Mouse (Mus musculus): Measurements from ENCODE around the gene Efna5. TPM values are rescaled to one million over a fixed set of nuclear protein-coding genes. Genes with fewer than 3 reads are reported as not detected.

Gene Efna5
- polyA plus RNA-seq, 1 experiment from 2014 or later: 42.2 TPM

GRCm38 (mm10) chr17:62849676-62850075 is 31.4 kb downstream of the Efna5 start:
- peaks cover 5% of the 10 kb centered on the region; the same call in 1 of the 2 replicates for H3K27me3 ChIP-seq (ENCODE audit: control insufficient read depth, insufficient read depth, low read length)
- H3K27ac ChIP-seq (ENCODE audit: low read depth, low read length): no peak overlapping the region
- H3K36me3 ChIP-seq (ENCODE audit: control insufficient read depth, insufficient read depth, low read length): no peaks in the 10 kb centered on the region
- H3K4me2 ChIP-seq (ENCODE audit: low read depth, low read length, severe bottlenecking): no peak overlapping the region
- ATAC-seq (replicated peaks; ENCODE audit: low FRiP score) (no peak), DNase-seq (ENCODE audit: low spot score) (no peak)
- no peak overlapping the region for H3K9ac ChIP-seq (ENCODE audit: low read length)
- peaks cover 21% of the 10 kb centered on the region for H3K4me1 ChIP-seq (replicated peaks; ENCODE audit: control insufficient read depth, insufficient read depth, low read length)
- WGBS: 92% methylated on average over 6 of the region's 6 CpGs
- no peaks in the 10 kb centered on the region for H3K9me3 ChIP-seq (ENCODE audit: control insufficient read depth, low read length)
- H3K4me3 ChIP-seq (ENCODE audit: low read depth, low read length): no peak overlapping the region

GRCm38 (mm10) chr17:62845656-62846055 is 35.5 kb downstream of the Efna5 start:
- no peak for ATAC-seq (replicated peaks; ENCODE audit: low FRiP score)
- peaks cover 2% of the 10 kb centered on the region; the same call in 1 of the 2 replicates for H3K27me3 ChIP-seq (ENCODE audit: control insufficient read depth, insufficient read depth, low read length)
- no peak overlapping the region for H3K4me3 ChIP-seq (ENCODE audit: low read depth, low read length)
- WGBS: 34% methylated on average over 5 of the region's 5 CpGs
- 0 out of 2 replicates have a peak, but pooled peaks cover 4% of the 10 kb centered on the region for H3K4me1 ChIP-seq (replicated peaks; ENCODE audit: control insufficient read depth, insufficient read depth, low read length)
- H3K4me2 ChIP-seq (ENCODE audit: low read depth, low read length, severe bottlenecking): no peak overlapping the region
- no peaks in the 10 kb centered on the region for H3K9me3 ChIP-seq (ENCODE audit: control insufficient read depth, low read length)
- no peak for DNase-seq (ENCODE audit: low spot score)
- no peak overlapping the region for H3K9ac ChIP-seq (ENCODE audit: low read length)
- no peaks in the 10 kb centered on the region for H3K36me3 ChIP-seq (ENCODE audit: control insufficient read depth, insufficient read depth, low read length)
- no peak overlapping the region for H3K27ac ChIP-seq (ENCODE audit: low read depth, low read length)

- H3K27ac ChIP-seq (ENCODE audit: low read depth, low read length): no peak overlapping the region
- no peaks in the 10 kb centered on the region for H3K27me3 ChIP-seq (ENCODE audit: control insufficient read depth, insufficient read depth, low read length)
- DNase-seq (ENCODE audit: low spot score): no peak
- H3K9ac ChIP-seq (ENCODE audit: low read length): no peak overlapping the region
- H3K9me3 ChIP-seq (ENCODE audit: control insufficient read depth, low read length): no peaks in the 10 kb centered on the region
- H3K36me3 ChIP-seq (ENCODE audit: control insufficient read depth, insufficient read depth, low read length): no peaks in the 10 kb centered on the region
- WGBS: 29% methylated on average over 5 of the region's 5 CpGs
- 0 out of 2 replicates have a peak, but pooled peaks cover 4% of the 10 kb centered on the region for H3K4me1 ChIP-seq (replicated peaks; ENCODE audit: control insufficient read depth, insufficient read depth, low read length)
- ATAC-seq (replicated peaks; ENCODE audit: low FRiP score): peak; percentile 72
- H3K4me3 ChIP-seq (ENCODE audit: low read depth, low read length): no peak overlapping the region
- no peak overlapping the region for H3K4me2 ChIP-seq (ENCODE audit: low read depth, low read length, severe bottlenecking)
Measured at GRCm38 (mm10) chr17:62844329-62844728, 36.8 kb downstream of the Efna5 start.

GRCm38 (mm10) chr17:62837336-62837735 is 43.8 kb downstream of the Efna5 start:
- DNase-seq (ENCODE audit: low spot score) (no peak), ATAC-seq (replicated peaks; ENCODE audit: low FRiP score) (no peak)
- 45% methylated on average over 7 of the region's 7 CpGs for WGBS

GRCm38 (mm10) chr17:62836598-62837106 is 44.5 kb downstream of the Efna5 start:
- DNase-seq (ENCODE audit: low spot score) (no peak), ATAC-seq (replicated peaks; ENCODE audit: low FRiP score) (no peak)
- Histone ChIP-seq H3K36me3 (ENCODE audit: control insufficient read depth, insufficient read depth, low read length) (no peaks in the 10 kb centered on the region), H3K4me3 (ENCODE audit: low read depth, low read length) (no peak overlapping the region), H3K4me2 (ENCODE audit: low read depth, low read length, severe bottlenecking) (no peak overlapping the region), H3K27me3 (ENCODE audit: control insufficient read depth, insufficient read depth, low read length) (no peaks in the 10 kb centered on the region), H3K27ac (ENCODE audit: low read depth, low read length) (no peak overlapping the region), H3K9me3 (ENCODE audit: control insufficient read depth, low read length) (peaks cover 2% of the 10 kb centered on the region; the same call in 1 of the 2 replicates), H3K4me1 (replicated peaks; ENCODE audit: control insufficient read depth, insufficient read depth, low read length) (no peaks in the 10 kb centered on the region), H3K9ac (ENCODE audit: low read length) (no peak overlapping the region)
- 89% methylated on average over 6 of the region's 6 CpGs for WGBS

More at GRCm38 (mm10) chr17:62837336-62837735, 43.8 kb downstream of the Efna5 start:
- no peaks in the 10 kb centered on the region for H3K36me3 ChIP-seq (ENCODE audit: control insufficient read depth, insufficient read depth, low read length)
- no peaks in the 10 kb centered on the region for H3K4me1 ChIP-seq (replicated peaks; ENCODE audit: control insufficient read depth, insufficient read depth, low read length)
- H3K4me2 ChIP-seq (ENCODE audit: low read depth, low read length, severe bottlenecking): no peak overlapping the region
- no peak overlapping the region for H3K27ac ChIP-seq (ENCODE audit: low read depth, low read length)
- H3K9ac ChIP-seq (ENCODE audit: low read length): no peak overlapping the region
- H3K4me3 ChIP-seq (ENCODE audit: low read depth, low read length): no peak overlapping the region
- peaks cover 2% of the 10 kb centered on the region; the same call in 1 of the 2 replicates for H3K9me3 ChIP-seq (ENCODE audit: control insufficient read depth, low read length)
- no peaks in the 10 kb centered on the region for H3K27me3 ChIP-seq (ENCODE audit: control insufficient read depth, insufficient read depth, low read length)

GRCm38 (mm10) chr17:62832550-62833127 is 48.5 kb downstream of the Efna5 start:
- ATAC-seq (replicated peaks; ENCODE audit: low FRiP score): no peak
- no peak overlapping the region for H3K4me2 ChIP-seq (ENCODE audit: low read depth, low read length, severe bottlenecking)
- 77% methylated on average over 16 of the region's 16 CpGs for WGBS
- no peaks in the 10 kb centered on the region for H3K27me3 ChIP-seq (ENCODE audit: control insufficient read depth, insufficient read depth, low read length)
- no peak overlapping the region for H3K9ac ChIP-seq (ENCODE audit: low read length)
- DNase-seq (ENCODE audit: low spot score): no peak
- H3K9me3 ChIP-seq (ENCODE audit: control insufficient read depth, low read length): no peaks in the 10 kb centered on the region
- 0 out of 2 replicates have a peak, but pooled peaks cover 3% of the 10 kb centered on the region for H3K4me1 ChIP-seq (replicated peaks; ENCODE audit: control insufficient read depth, insufficient read depth, low read length)
- H3K36me3 ChIP-seq (ENCODE audit: control insufficient read depth, insufficient read depth, low read length): no peaks in the 10 kb centered on the region
- no peak overlapping the region for H3K27ac ChIP-seq (ENCODE audit: low read depth, low read length)
- no peak overlapping the region for H3K4me3 ChIP-seq (ENCODE audit: low read depth, low read length)

GRCm38 (mm10) chr17:62827549-62827948 is 53.6 kb downstream of the Efna5 start:
- no peak overlapping the region for H3K4me3 ChIP-seq (ENCODE audit: low read depth, low read length)

GRCm38 (mm10) chr17:62821219-62821618 is 59.9 kb downstream of the Efna5 start:
- Histone ChIP-seq H3K27ac (ENCODE audit: low read depth, low read length) (no peak overlapping the region), H3K4me2 (ENCODE audit: low read depth, low read length, severe bottlenecking) (no peak overlapping the region), H3K27me3 (ENCODE audit: control insufficient read depth, insufficient read depth, low read length) (no peaks in the 10 kb centered on the region), H3K4me3 (ENCODE audit: low read depth, low read length) (no peak overlapping the region), H3K9me3 (ENCODE audit: control insufficient read depth, low read length) (no peaks in the 10 kb centered on the region), H3K9ac (ENCODE audit: low read length) (no peak overlapping the region), H3K36me3 (ENCODE audit: control insufficient read depth, insufficient read depth, low read length) (no peaks in the 10 kb centered on the region), H3K4me1 (replicated peaks; ENCODE audit: control insufficient read depth, insufficient read depth, low read length) (peaks cover 3% of the 10 kb centered on the region; the same call in 1 of the 2 replicates)
- WGBS: 90% methylated on average over 11 of the region's 11 CpGs
- ATAC-seq (replicated peaks; ENCODE audit: low FRiP score) (no peak), DNase-seq (ENCODE audit: low spot score) (no peak)

More at GRCm38 (mm10) chr17:62827549-62827948, 53.6 kb downstream of the Efna5 start:
- Histone ChIP-seq H3K9me3 (ENCODE audit: control insufficient read depth, low read length) (no peaks in the 10 kb centered on the region), H3K27me3 (ENCODE audit: control insufficient read depth, insufficient read depth, low read length) (no peaks in the 10 kb centered on the region), H3K36me3 (ENCODE audit: control insufficient read depth, insufficient read depth, low read length) (no peaks in the 10 kb centered on the region), H3K27ac (ENCODE audit: low read depth, low read length) (no peak overlapping the region), H3K4me1 (replicated peaks; ENCODE audit: control insufficient read depth, insufficient read depth, low read length) (peaks cover 3% of the 10 kb centered on the region; the same call in 1 of the 2 replicates), H3K9ac (ENCODE audit: low read length) (no peak overlapping the region), H3K4me2 (ENCODE audit: low read depth, low read length, severe bottlenecking) (no peak overlapping the region)
- ATAC-seq (replicated peaks; ENCODE audit: low FRiP score) (no peak), DNase-seq (ENCODE audit: low spot score) (no peak)
- 51% methylated on average over 6 of the region's 6 CpGs for WGBS

GRCm38 (mm10) chr17:62819931-62820330 is 61.2 kb downstream of the Efna5 start:
- ATAC-seq (replicated peaks; ENCODE audit: low FRiP score): no peak
- Histone ChIP-seq H3K9ac (ENCODE audit: low read length) (no peak overlapping the region), H3K9me3 (ENCODE audit: control insufficient read depth, low read length) (no peaks in the 10 kb centered on the region), H3K36me3 (ENCODE audit: control insufficient read depth, insufficient read depth, low read length) (no peaks in the 10 kb centered on the region), H3K4me1 (replicated peaks; ENCODE audit: control insufficient read depth, insufficient read depth, low read length) (peaks cover 3% of the 10 kb centered on the region; the same call in 1 of the 2 replicates), H3K4me2 (ENCODE audit: low read depth, low read length, severe bottlenecking) (no peak overlapping the region), H3K27ac (ENCODE audit: low read depth, low read length) (no peak overlapping the region), H3K4me3 (ENCODE audit: low read depth, low read length) (no peak overlapping the region), H3K27me3 (ENCODE audit: control insufficient read depth, insufficient read depth, low read length) (no peaks in the 10 kb centered on the region)
- no peak for DNase-seq (ENCODE audit: low spot score)
- WGBS: 90% methylated on average over 5 of the region's 5 CpGs
